ENCODE assay signal across 21 mouse cellular contexts in genomic region chr11:54090091-54090879, GRCm38 (mm10). TPM values are rescaled to one million over a fixed set of nuclear protein-coding genes. Genes with fewer than 3 reads are reported as not detected.
DNase-seq lines count a peak whose midpoint lies in the region; ATAC-seq and TF ChIP-seq lines count a peak whose summit lies in the region.
"Had no signal": no experiment of that assay in that cellular context is flagged by ENCODE, and none has a peak within 500 bp of the region (broad histone marks: within the 10 kb centered on the region; RNA-seq: fewer than 3 reads in every experiment).

No protein-coding gene starts in this region.

- 0 out of 2 replicates have a peak, but pooled peaks cover 3% of the 10 kb centered on the region for H3K4me1 ChIP-seq in brown adipose tissue, adult 24 weeks (ENCODE audit: control insufficient read depth, insufficient read depth, insufficient read length, low read length)
- no peaks in the 10 kb centered on the region for H3K4me1 ChIP-seq in midbrain, embryonic 15.5 days
- H3K4me1 ChIP-seq in liver, postnatal 0 days (ENCODE audit: insufficient read depth), result peaks cover 4% of the 10 kb centered on the region
- H3K4me1 ChIP-seq: hindbrain, embryonic 15.5 days had no signal

- intact Hi-C loops in gastrocnemius, adult 2 months (cut with DNase I), result no loop called here
- intact Hi-C loops in gastrocnemius, postnatal 14 days (cut with DNase I; ENCODE audit: low total_unique reads), result loop anchor here (10.0 kb wide), 1 partner anchor 165 kb away; no protein-coding TSS in a partner anchor

- DNase-seq in gastrocnemius, adult 2 months, result no peak
- no peak for DNase-seq in gastrocnemius, postnatal 14 days
- peak; percentile 67 for DNase-seq in CD4-positive helper T cell, adult 2 months (ENCODE audit: low read depth, low spot score)
- peak; percentile 71 for DNase-seq in naive thymus-derived CD4-positive, alpha-beta T cell, adult 2 months (ENCODE audit: low read depth)
- no peak for DNase-seq in right cerebral cortex, postnatal 36 days (ENCODE audit: low spot score in 2 of 2)
- DNase-seq in liver, postnatal 0 days, result no peak
- DNase-seq: adrenal gland, adult 2 months; adrenal gland, postnatal 36 days; cerebellum, adult 11 months; cerebellum, adult 8-10 months; cerebellum, postnatal 14 days; embryo, embryonic 11 days; forebrain, postnatal 0 days had no signal

- no peak overlapping the region for H3K4me3 ChIP-seq in gastrocnemius, adult 2 months
- H3K4me3 ChIP-seq in brown adipose tissue, adult 24 weeks (ENCODE audit: insufficient read depth, low read depth, low read length), result no peak overlapping the region
- no peak overlapping the region for H3K4me3 ChIP-seq in midbrain, embryonic 15.5 days
- no peak overlapping the region for H3K4me3 ChIP-seq in liver, postnatal 0 days (ENCODE audit: low read depth, low read length)
- H3K4me3 ChIP-seq: embryonic facial prominence, embryonic 15.5 days; forebrain, embryonic 12.5 days; heart, embryonic 12.5 days; hindbrain, embryonic 15.5 days had no signal

- no peak overlapping the region for H3K4me2 ChIP-seq in midbrain, embryonic 15.5 days
- H3K4me2 ChIP-seq in liver, postnatal 0 days (ENCODE audit: low read depth, low read length), result no peak overlapping the region
- H3K4me2 ChIP-seq: embryonic facial prominence, embryonic 15.5 days; forebrain, embryonic 12.5 days; heart, embryonic 12.5 days; hindbrain, embryonic 15.5 days had no signal

- WGBS in midbrain, embryonic 15.5 days, result 68% methylated on average over 1 of the region's 1 CpGs
- WGBS in liver, postnatal 0 days (ENCODE audit: insufficient replicate concordance), result 74% methylated on average over 1 of the region's 1 CpGs

- H3K9me3 ChIP-seq in midbrain, embryonic 15.5 days, result no peaks in the 10 kb centered on the region
- H3K9me3 ChIP-seq in liver, postnatal 0 days (ENCODE audit: low read length), result no peaks in the 10 kb centered on the region
- H3K9me3 ChIP-seq: embryonic facial prominence, embryonic 15.5 days; forebrain, embryonic 12.5 days; heart, embryonic 12.5 days; hindbrain, embryonic 15.5 days had no signal

- H3K27ac ChIP-seq in gastrocnemius, adult 2 months, result peak overlapping the region; percentile 64
- H3K27ac ChIP-seq in brown adipose tissue, adult 24 weeks (replicated peaks; ENCODE audit: low read depth, low read length), result peak overlapping the region; percentile 15; the same call in 1 of the 2 replicates
- H3K27ac ChIP-seq in midbrain, embryonic 15.5 days, result no peak overlapping the region
- no peak overlapping the region for H3K27ac ChIP-seq in liver, postnatal 0 days (ENCODE audit: low read depth)
- H3K27ac ChIP-seq: embryonic facial prominence, embryonic 15.5 days; forebrain, embryonic 12.5 days; hindbrain, embryonic 15.5 days had no signal

- ATAC-seq in midbrain, embryonic 15.5 days (replicated peaks), result no peak
- ATAC-seq in liver, postnatal 0 days, result no peak
- ATAC-seq: activated CD4-positive, CD25-positive, alpha-beta regulatory T cell, adult 4 months; forebrain, postnatal 0 days; intestine, embryonic 16.5 days had no signal

- no peak overlapping the region for H3K9ac ChIP-seq in midbrain, embryonic 15.5 days
- H3K9ac ChIP-seq in liver, postnatal 0 days (replicated peaks), result no peak overlapping the region
- H3K9ac ChIP-seq: embryonic facial prominence, embryonic 15.5 days; forebrain, embryonic 12.5 days; forebrain, postnatal 0 days; heart, embryonic 12.5 days; hindbrain, embryonic 15.5 days had no signal

- TF ChIP-seq EP300 in liver, postnatal 0 days (IDR thresholded peaks at IDR 0.05; ENCODE audit: low read depth), result no peak

- TF ChIP-seq CTCF in gastrocnemius, adult 2 months (IDR thresholded peaks at IDR 0.05), result no peak
- no peak for TF ChIP-seq CTCF in liver, postnatal 0 days (IDR thresholded peaks at IDR 0.05; ENCODE audit: low read depth)

- H3K36me3 ChIP-seq in midbrain, embryonic 15.5 days (replicated peaks), result no peaks in the 10 kb centered on the region
- H3K36me3 ChIP-seq in liver, postnatal 0 days (replicated peaks; ENCODE audit: insufficient read depth, low read length), result no peaks in the 10 kb centered on the region
- H3K36me3 ChIP-seq: embryonic facial prominence, embryonic 15.5 days; forebrain, embryonic 12.5 days; heart, embryonic 12.5 days; hindbrain, embryonic 15.5 days had no signal

- no peaks in the 10 kb centered on the region for H3K27me3 ChIP-seq in midbrain, embryonic 15.5 days (replicated peaks)
- no peaks in the 10 kb centered on the region for H3K27me3 ChIP-seq in liver, postnatal 0 days (ENCODE audit: insufficient read depth, low read length)
- H3K27me3 ChIP-seq: embryonic facial prominence, embryonic 15.5 days; forebrain, embryonic 12.5 days; heart, embryonic 12.5 days; hindbrain, embryonic 15.5 days had no signal

RNA-seq across cellular contexts. Expression of gene P4ha2, which starts 9.6 kb away (rescaled TPM):
- total RNA-seq in gastrocnemius, adult 2 months (2021), result 10 to 100 TPM; 27.2 to 46.2 TPM
- 10 to 100 TPM; 19.9 to 21.2 TPM for total RNA-seq in gastrocnemius, postnatal 14 days (2021)
- 3.6 and 5.6 TPM in 2 replicates for polyA plus RNA-seq in brown adipose tissue, adult 24 weeks (2012; ENCODE audit: insufficient read depth, insufficient read length, missing spikeins)
- polyA plus RNA-seq in midbrain, embryonic 15.5 days (2015; fragmentation: Nextera tagmentation; extraction: Ambion mirVana), result 10.0 and 10.3 TPM in 2 replicates
- 2.4 and 2.7 TPM in 2 replicates for polyA plus RNA-seq in liver, postnatal 0 days (2015; fragmentation: Nextera tagmentation; extraction: Ambion mirVana)
- polyA plus RNA-seq: activated CD4-positive, CD25-positive, alpha-beta regulatory T cell, adult 4 months had no signal

RNA-seq across cellular contexts. Expression of gene Pdlim4, which starts 21.5 kb away (rescaled TPM):
- 1 to 10 TPM; 4.7 to 7.9 TPM for total RNA-seq in gastrocnemius, adult 2 months (2021)
- 10 to 100 TPM; 15.6 to 18.8 TPM for total RNA-seq in gastrocnemius, postnatal 14 days (2021)
- polyA plus RNA-seq in brown adipose tissue, adult 24 weeks (2012; ENCODE audit: insufficient read depth, insufficient read length, missing spikeins), result 2.9 and 3.5 TPM in 2 replicates
- polyA plus RNA-seq in midbrain, embryonic 15.5 days (2015; fragmentation: Nextera tagmentation; extraction: Ambion mirVana), result 22.3 and 26.8 TPM in 2 replicates
- 4.0 TPM in 2 replicates for polyA plus RNA-seq in liver, postnatal 0 days (2015; fragmentation: Nextera tagmentation; extraction: Ambion mirVana)

Comparison
In these comparisons a context has a peak if more than half of its experiments do, and no peak if none do; other contexts are left out.
1. DNase-seq: peak in CD4-positive helper T cell, adult 2 months (single experiment) and naive thymus-derived CD4-positive, alpha-beta T cell, adult 2 months (single experiment); none in gastrocnemius, adult 2 months (single experiment), gastrocnemius, postnatal 14 days (single experiment), right cerebral cortex, postnatal 36 days (0 of 2) and liver, postnatal 0 days (single experiment).
2. H3K27ac ChIP-seq: peak in gastrocnemius, adult 2 months (single experiment) and brown adipose tissue, adult 24 weeks (single experiment); none in midbrain, embryonic 15.5 days (single experiment) and liver, postnatal 0 days (single experiment).